Mouse (Mus musculus) midbrain, postnatal 0 days (tissue): ENCODE data around the gene Gstm5. TPM values are rescaled to one million over a fixed set of nuclear protein-coding genes. Genes with fewer than 3 reads are reported as not detected.

Experiments
- ATAC-seq: fragments of 200-750 bp; cut with Nextera tagmentation; 2 replicates; pipeline ENCODE4 v1.8.0; 2017; ENCODE audit warnings: moderate number of reproducible peaks, mild to moderate bottlenecking, moderate TSS enrichment, moderate library complexity; ENCODE audit not compliant: low FRiP score
- DNase-seq: peaks from one replicate; pipeline ENCODE4 v3.0.0-alpha.2; 2015; ENCODE audit warnings: low spot score
- H3K27ac ChIP-seq: fragments of 300-500 bp; sonication (generic); 2 replicates; pipeline ENCODE4 v1.5.1; 2014; ENCODE audit warnings: low read depth, mild to moderate bottlenecking, low read length, mixed read lengths
- H3K27me3 ChIP-seq: fragments of 300-500 bp; sonication (generic); 2 replicates; pipeline ENCODE4 v1.6.1; 2014; ENCODE audit warnings: low read length, control low read depth, mixed read lengths; ENCODE audit not compliant: insufficient read depth
- H3K36me3 ChIP-seq: fragments of 300-500 bp; sonication (generic); 2 replicates; pipeline ENCODE4 v1.6.1; 2014; ENCODE audit warnings: low read length, control low read depth, mixed read lengths; ENCODE audit not compliant: insufficient read depth
- H3K4me1 ChIP-seq: fragments of 300-500 bp; sonication (generic); 2 replicates; pipeline ENCODE4 v1.6.1; 2014; ENCODE audit warnings: mild to moderate bottlenecking, control low read depth, antibody characterized with exemption, low read length, mixed read lengths; ENCODE audit not compliant: insufficient read depth
- H3K4me2 ChIP-seq: fragments of 300-500 bp; sonication (generic); 2 replicates; pipeline ENCODE4 v1.6.1; 2014; ENCODE audit warnings: low read depth, mild to moderate bottlenecking, low read length, mixed read lengths; ENCODE audit not compliant: poor library complexity, severe bottlenecking
- H3K4me3 ChIP-seq: fragments of 300-500 bp; sonication (generic); 2 replicates; pipeline ENCODE4 v1.5.1; 2014; ENCODE audit warnings: low read depth, mild to moderate bottlenecking, low read length, moderate library complexity
- H3K9ac ChIP-seq: fragments of 300-500 bp; sonication (generic); replicated peaks from 2 replicates; pipeline ENCODE4 v1.6.1; 2014; ENCODE audit warnings: mild to moderate bottlenecking, low read length, moderate library complexity, mixed read lengths; ENCODE audit not compliant: poor library complexity, severe bottlenecking
- H3K9me3 ChIP-seq: fragments of 300-500 bp; sonication (generic); 2 replicates; pipeline ENCODE4 v1.6.1; 2016; ENCODE audit warnings: low read length, control low read depth
- CTCF ChIP-seq: IDR thresholded peaks from 2 replicates; pipeline ENCODE4 v1.5.1; 2016; ENCODE audit warnings: antibody characterized with exemption, mild to moderate bottlenecking
- WGBS: fragments of 180-500 bp; shearing (Covaris S2); extraction: QIAGEN DNeasy Blood & Tissue Kit; methylation state at CpG from one replicate; pipeline ENCODE4 v1.1.7; 2014; 5-methylcytosine and 5-hydroxymethylcytosine counted together
- polyA plus RNA-seq: library from polyadenylated mRNA; unstranded; fragments of >200 nt; fragmentation: Nextera tagmentation; extraction: Ambion mirVana; gene quantifications from 2 replicates; pipeline ENCODE4 v1.2.1, GENCODE M21; 2015
- total RNA-seq: library from RNA; depleted of rRNA; stranded (reverse); fragments of >200 nt; gene quantifications from 2 replicates; pipeline ENCODE4 v1.2.3, GENCODE M21; 2014; rRNA removed

Gstm5 gene
- total and polyA plus RNA-seq, 2 experiments from 2014 or later: 166 to 316 TPM

- Histone ChIP-seq H3K27ac (no peak overlapping the region), H3K4me3 (no peak overlapping the region), H3K4me1 (peaks cover 9% of the 10 kb centered on the region; the same call in 1 of the 2 replicates), H3K36me3 (no peaks in the 10 kb centered on the region), H3K9me3 (no peaks in the 10 kb centered on the region), H3K27me3 (no peaks in the 10 kb centered on the region), H3K9ac (no peak overlapping the region), H3K4me2 (no peak overlapping the region)
- TF ChIP-seq CTCF: no peak
- ATAC-seq (no peak), DNase-seq (no peak)
- 81% methylated on average over 7 of the region's 7 CpGs for WGBS
Observed at GRCm38 (mm10) chr3:107940524-107940923, 44.9 kb downstream of the Gstm5 start.

- peaks cover 9% of the 10 kb centered on the region; the same call in 1 of the 2 replicates for H3K4me1 ChIP-seq
- no peaks in the 10 kb centered on the region for H3K9me3 ChIP-seq
- no peaks in the 10 kb centered on the region for H3K36me3 ChIP-seq
- no peak overlapping the region for H3K4me3 ChIP-seq
- no peak for TF ChIP-seq CTCF
- ATAC-seq (no peak), DNase-seq (peak; percentile 60)
- no peak overlapping the region for H3K9ac ChIP-seq
- WGBS: 64% methylated on average over 4 of the region's 4 CpGs
- no peak overlapping the region for H3K27ac ChIP-seq
- no peak overlapping the region for H3K4me2 ChIP-seq
- H3K27me3 ChIP-seq: no peaks in the 10 kb centered on the region
Observed at GRCm38 (mm10) chr3:107941261-107941660, 45.6 kb downstream of the Gstm5 start.

GRCm38 (mm10) chr3:107943239-107943990, 47.8 kb downstream of the Gstm5 start, which contains the start of gene Gstm6:
Gene Gstm6, minus strand, starts transcription at chr3:107943749.
- peak within 1 kb of the TSS; percentile 38 for H3K27ac ChIP-seq
- H3K4me1 ChIP-seq: peaks cover 9% of the 10 kb centered on the region; the same call in 1 of the 2 replicates
- H3K4me3 ChIP-seq: peak within 1 kb of the TSS; percentile 18; the same call in 1 of the 2 replicates
- TF ChIP-seq CTCF: peak; percentile 87
- peak; percentile 88 for ATAC-seq
- 17% methylated on average over 20 of the region's 20 CpGs for WGBS
- H3K36me3 ChIP-seq: no peaks in the 10 kb centered on the region
- H3K4me2 ChIP-seq: peak within 1 kb of the TSS; percentile 47
- H3K27me3 ChIP-seq: no peaks in the 10 kb centered on the region
- DNase-seq: peak; percentile 84
- H3K9ac ChIP-seq: 0 out of 2 replicates have a peak within 1 kb of the TSS, but pooled peaks have one; percentile 29
- no peaks in the 10 kb centered on the region for H3K9me3 ChIP-seq

GRCm38 (mm10) chr3:107945729-107946128, 50.1 kb downstream of the Gstm5 start:
- no peak overlapping the region for H3K4me3 ChIP-seq
- H3K27ac ChIP-seq: no peak overlapping the region
- H3K27me3 ChIP-seq: no peaks in the 10 kb centered on the region
- 0 out of 2 replicates have a peak, but pooled peaks cover 3% of the 10 kb centered on the region for H3K4me1 ChIP-seq
- no peaks in the 10 kb centered on the region for H3K36me3 ChIP-seq
- H3K9ac ChIP-seq: no peak overlapping the region
- DNase-seq (no peak), ATAC-seq (no peak)
- no peak overlapping the region for H3K4me2 ChIP-seq
- H3K9me3 ChIP-seq: no peaks in the 10 kb centered on the region
- TF ChIP-seq CTCF: peak; percentile 14; the same call in 1 of the 2 replicates
- 63% methylated on average over 4 of the region's 4 CpGs for WGBS

Other genes with a start within 250 kb of the Gstm5 start
- 65.9 and 76.0 TPM in 2 replicates for gene Ahcyl1, start 199.3 kb upstream of the Gstm5 start, total RNA-seq
- gene Ahcyl1, start 199.3 kb upstream of the Gstm5 start, polyA plus RNA-seq: 109 and 111 TPM in 2 replicates
- gene Csf1, start 135.4 kb upstream of the Gstm5 start, total RNA-seq: 10.6 and 12.3 TPM in 2 replicates
- 8.1 and 10.9 TPM in 2 replicates for gene Csf1, start 135.4 kb upstream of the Gstm5 start, polyA plus RNA-seq
- not detected in 2 replicates for gene Eps8l3, start 18.6 kb upstream of the Gstm5 start, total RNA-seq
- gene Eps8l3, start 18.6 kb upstream of the Gstm5 start, polyA plus RNA-seq: not detected in 2 replicates
- gene Gstm7, start 36.0 kb downstream of the Gstm5 start, total RNA-seq: 28.5 and 36.4 TPM in 2 replicates
- gene Gstm7, start 36.0 kb downstream of the Gstm5 start, polyA plus RNA-seq: 38.3 and 38.9 TPM in 2 replicates
- gene Gstm6, start 47.9 kb downstream of the Gstm5 start, total RNA-seq: 16.7 and 25.5 TPM in 2 replicates
- gene Gstm6, start 47.9 kb downstream of the Gstm5 start, polyA plus RNA-seq: 27.2 and 31.6 TPM in 2 replicates
- gene Gstm3, start 73.5 kb downstream of the Gstm5 start, total RNA-seq: not detected in 2 replicates
- not detected in 2 replicates for gene Gstm3, start 73.5 kb downstream of the Gstm5 start, polyA plus RNA-seq
- 8.5 and 10.2 TPM in 2 replicates for gene Gstm2, start 90.6 kb downstream of the Gstm5 start, total RNA-seq
- gene Gstm2, start 90.6 kb downstream of the Gstm5 start, polyA plus RNA-seq: 13.0 and 14.8 TPM in 2 replicates
- 105 and 142 TPM in 2 replicates for gene Gstm1, start 122.2 kb downstream of the Gstm5 start, total RNA-seq
- 293 and 371 TPM in 2 replicates for gene Gstm1, start 122.2 kb downstream of the Gstm5 start, polyA plus RNA-seq
- gene Gstm4, start 149.1 kb downstream of the Gstm5 start, total RNA-seq: 4.1 and 4.5 TPM in 2 replicates
- gene Gstm4, start 149.1 kb downstream of the Gstm5 start, polyA plus RNA-seq: 25.6 and 25.9 TPM in 2 replicates
- 58.4 and 79.8 TPM in 2 replicates for gene Ampd2, start 190.8 kb downstream of the Gstm5 start, total RNA-seq
- gene Ampd2, start 190.8 kb downstream of the Gstm5 start, polyA plus RNA-seq: 58.8 and 60.0 TPM in 2 replicates
- gene Gnat2, start 197.0 kb downstream of the Gstm5 start, total RNA-seq: 0.28 TPM in 1 of 2 replicates, not detected in the other
- gene Gnat2, start 197.0 kb downstream of the Gstm5 start, polyA plus RNA-seq: 0.26 and 0.28 TPM in 2 replicates